Mouse (Mus musculus) left cerebral cortex, postnatal 4 days (tissue): Measurements from ENCODE around the gene Idh3b. TPM values are rescaled to one million over a fixed set of nuclear protein-coding genes. Genes with fewer than 3 reads are reported as not detected.

Experiments
- DNase-seq: peaks from one replicate; pipeline ENCODE4 v3.0.0-alpha.2; 2022
- intact Hi-C: fragments of 180-260 bp; cut with DNase I; formaldehyde crosslinking; loops from one replicate; pipeline ENCODE4 v1.15.1; 2025
- total RNA-seq, 2 experiments: library from RNA; stranded (reverse); gene quantifications; 2 replicates each; pipeline ENCODE4 v1.2.3; 2021

Idh3b gene
- total RNA-seq, 2 experiments from 2014 or later, result 143 to 150 TPM

DNA sequence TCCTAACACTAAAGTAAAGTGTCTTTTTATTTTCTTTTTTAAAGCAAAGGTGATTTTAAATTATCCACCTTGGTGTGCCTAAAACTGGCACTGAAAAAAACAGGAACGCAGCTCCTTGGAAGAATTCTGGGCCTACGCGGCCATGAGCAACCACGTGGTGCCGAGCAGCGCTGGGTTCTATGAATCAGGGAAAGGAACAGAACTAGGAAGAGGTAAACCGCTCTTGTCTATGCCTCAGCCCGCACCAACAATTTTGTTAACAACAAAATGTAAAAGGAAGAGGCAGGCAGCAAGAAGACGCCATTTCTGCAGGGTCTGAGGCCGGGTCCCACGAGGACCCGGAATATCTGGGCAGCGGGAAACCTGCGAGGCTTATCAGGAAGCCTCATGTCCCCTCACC lies 10.6 kb downstream of the Idh3b start:
- no peak for DNase-seq
- intact Hi-C loops, result no loop called here

DNA sequence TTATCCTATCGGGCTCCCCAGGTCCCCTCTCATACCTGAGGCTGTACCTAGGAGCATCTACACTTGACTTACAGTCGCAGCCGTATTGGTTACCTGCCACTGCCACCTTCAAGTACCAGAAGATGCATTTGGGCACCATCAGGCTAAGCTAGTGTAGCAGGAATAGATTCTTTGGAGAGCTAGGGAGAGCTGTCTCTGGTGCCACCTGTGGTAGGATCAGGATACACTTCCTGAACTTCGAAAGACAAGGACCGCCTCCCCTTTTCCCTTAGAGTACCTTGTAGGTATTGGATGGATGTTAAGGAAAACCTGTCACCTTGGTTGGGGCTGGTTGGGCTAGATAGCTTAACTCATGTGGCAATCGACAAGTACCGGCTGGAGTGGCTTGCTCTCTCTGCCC lies 16.3 kb downstream of the Idh3b start:
- intact Hi-C loops, result no loop called here
- no peak for DNase-seq

DNA sequence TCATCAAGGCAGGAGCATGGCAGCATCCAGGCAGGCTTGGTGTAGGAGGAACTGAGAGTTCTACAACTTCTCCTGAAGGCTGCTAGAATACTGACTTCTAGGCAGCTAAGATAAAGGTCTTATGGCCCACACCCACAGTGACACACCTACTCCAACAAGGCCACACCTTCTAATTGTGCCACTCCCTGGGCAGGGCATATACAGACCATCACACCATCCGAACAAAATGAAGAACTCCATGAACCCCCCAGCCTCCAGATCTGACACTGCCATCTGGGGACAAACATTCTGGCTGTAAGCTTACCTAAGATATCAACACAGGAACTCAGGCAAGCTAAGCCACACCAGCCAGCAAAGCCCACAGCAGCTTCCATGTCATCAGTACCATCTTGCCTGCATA lies 18.8 kb downstream of the Idh3b start:
- intact Hi-C loops, result no loop called here
- DNase-seq, result no peak

DNA sequence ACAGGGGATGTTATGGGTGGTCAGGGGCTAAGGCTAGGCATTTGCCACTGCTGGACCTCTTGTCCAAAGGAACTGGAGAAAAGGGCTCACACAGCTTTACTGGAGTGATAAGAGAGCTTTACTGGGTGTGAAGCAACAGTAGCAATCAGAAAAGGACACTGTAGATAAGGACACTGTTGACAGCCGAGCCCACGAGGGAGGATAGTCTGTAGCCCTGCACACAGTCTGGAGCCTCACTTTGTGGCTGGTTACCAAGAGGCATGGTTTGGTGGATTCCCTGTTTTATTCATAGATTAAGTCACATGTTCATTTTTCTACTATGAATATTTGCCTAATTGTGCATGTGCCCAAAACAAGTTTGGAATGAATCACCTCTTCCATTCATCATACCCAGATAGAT lies 21.9 kb downstream of the Idh3b start:
- DNase-seq, result no peak
- intact Hi-C loops, result no loop called here

DNA sequence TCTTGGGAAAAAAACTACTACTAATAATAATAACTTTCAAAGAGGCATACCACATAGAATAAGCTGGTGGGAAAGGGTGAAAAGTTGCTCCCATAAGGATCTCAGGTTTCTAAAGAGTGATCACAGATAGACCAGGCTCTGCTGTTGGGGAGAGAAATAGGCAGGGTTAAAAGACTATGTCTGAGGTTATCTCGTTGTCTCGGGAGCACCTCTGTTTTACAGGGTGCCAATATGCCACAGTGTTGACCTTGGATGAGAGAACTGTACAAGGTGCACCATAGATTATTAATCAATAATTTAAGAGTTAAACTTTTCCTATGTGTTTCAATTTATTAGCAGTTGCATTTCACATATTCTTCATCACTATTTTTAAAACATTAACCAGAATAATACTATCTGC lies 22.4 kb downstream of the Idh3b start:
- no peak for DNase-seq
- intact Hi-C loops, result no loop called here

DNA sequence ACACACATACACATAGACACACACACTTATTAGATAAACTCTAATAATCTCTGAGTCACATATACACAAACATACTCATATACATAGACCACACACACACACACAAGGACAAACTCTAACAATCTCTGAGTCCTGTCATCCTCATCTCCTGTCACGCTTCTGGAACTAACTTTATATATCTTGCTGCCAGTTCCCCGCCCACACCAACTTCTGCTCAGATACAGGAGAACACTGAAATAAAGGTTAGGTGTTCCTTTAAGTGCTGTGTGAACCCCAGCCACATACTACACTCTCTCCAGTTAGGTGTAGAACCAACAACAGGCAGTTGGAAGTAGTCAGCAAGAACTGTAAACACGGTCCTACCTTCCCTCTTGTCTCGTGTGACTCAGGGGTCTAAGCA lies 23.5 kb downstream of the Idh3b start:
- intact Hi-C loops, result no loop called here
- DNase-seq, result no peak

DNA sequence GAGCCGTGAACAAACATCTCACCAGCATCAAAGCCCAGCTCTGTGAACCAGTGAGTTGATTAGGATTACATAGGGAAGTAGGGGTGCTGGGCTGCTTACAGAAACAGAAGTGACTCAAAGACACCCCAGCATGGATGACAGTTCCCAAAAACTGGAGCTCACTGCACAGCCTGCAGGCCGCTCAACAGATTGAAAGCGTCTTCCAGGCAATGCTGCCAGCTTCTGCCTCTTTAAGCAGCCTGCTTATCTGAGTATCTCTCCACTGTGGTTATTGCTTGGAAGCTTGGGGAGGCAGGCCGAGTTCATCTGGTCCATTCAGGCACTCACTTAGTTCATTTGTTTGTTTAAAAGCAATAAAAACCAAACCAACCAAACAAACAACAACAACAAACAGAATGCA lies 27.6 kb downstream of the Idh3b start:
- no peak for DNase-seq
- intact Hi-C loops, result no loop called here

DNA sequence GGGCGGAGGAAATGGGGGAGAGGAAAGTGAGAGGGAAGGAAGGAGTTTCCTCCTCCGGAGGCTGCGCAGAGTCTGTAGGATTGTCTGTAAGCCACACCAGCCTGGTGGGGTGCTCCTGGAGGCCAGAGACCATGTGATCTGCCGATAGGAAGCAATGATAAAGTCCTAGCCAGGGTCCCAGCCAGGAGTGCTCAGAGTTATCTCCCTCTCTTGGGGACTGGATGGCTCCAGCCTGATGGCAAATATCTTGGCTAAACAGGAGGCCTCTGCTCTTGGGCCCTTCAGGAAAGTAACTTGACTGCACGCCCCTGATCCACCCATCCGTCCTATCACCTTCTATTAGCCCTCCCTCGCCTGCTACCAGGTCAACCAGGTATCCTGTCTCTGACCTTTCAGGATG lies 36.1 kb downstream of the Idh3b start:
- DNase-seq, result no peak
- intact Hi-C loops, result loop anchor here (5.0 to 10.0 kb wide), 2 partner anchors 66 to 173 kb away; no protein-coding TSS in a partner anchor

DNA sequence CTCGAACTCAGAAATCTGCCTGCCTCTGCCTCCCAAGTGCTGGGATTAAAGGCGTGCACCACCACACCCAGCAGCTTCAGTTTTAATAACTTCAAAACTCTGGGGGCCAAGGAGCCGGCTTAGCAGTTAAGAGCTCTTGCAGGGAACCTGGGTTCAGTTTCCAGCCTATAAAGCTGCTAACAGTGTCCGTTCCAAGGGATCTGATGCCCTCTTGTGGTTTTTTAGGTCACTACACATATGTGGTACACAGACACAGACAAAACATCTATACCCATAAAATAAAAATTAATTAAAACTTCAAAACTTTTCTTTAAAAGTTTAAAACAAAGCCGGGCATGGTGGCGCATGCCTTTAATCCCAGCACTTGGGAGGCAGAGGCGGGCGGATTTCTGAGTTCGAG lies 37.4 kb downstream of the Idh3b start:
- DNase-seq, result peak; percentile 3
- intact Hi-C loops, result loop anchor here (5.0 to 10.0 kb wide), 2 partner anchors 65 to 172 kb away; no protein-coding TSS in a partner anchor

Other genes starting within 250 kb of the Idh3b start
- under 1 TPM; 0.36 to 0.60 TPM for gene Tgm6, start 172.1 kb downstream of the Idh3b start, total RNA-seq
- 100 to 1,000 TPM; 131 to 148 TPM for gene Snrpb, start 105.1 kb downstream of the Idh3b start, total RNA-seq
- not detected for gene Tmc2, start 89.4 kb downstream of the Idh3b start, total RNA-seq
- 100 to 1,000 TPM; 187 to 188 TPM for gene Nop56, start 10.1 kb downstream of the Idh3b start, total RNA-seq
- gene Ebf4, start 10.6 kb upstream of the Idh3b start, total RNA-seq, result 10 to 100 TPM; 11.7 to 16.5 TPM
- 10 to 100 TPM; 25.2 to 26.4 TPM for gene Cpxm1, start 113.0 kb upstream of the Idh3b start, total RNA-seq
- gene Gm28372, start 120.7 kb upstream of the Idh3b start, total RNA-seq, result not detected
- gene 1700020A23Rik, start 120.7 kb upstream of the Idh3b start, total RNA-seq, result not detected
- not detected for gene Tmem239, start 121.9 kb upstream of the Idh3b start, total RNA-seq
- gene Vps16, start 139.8 kb upstream of the Idh3b start, total RNA-seq, result 100 to 1,000 TPM in 1 of 2 experiments, 10 to 100 TPM in 1; 96.4 to 113 TPM
- 10 to 100 TPM; 31.7 to 33.2 TPM for gene Pced1a, start 140.2 kb upstream of the Idh3b start, total RNA-seq
- 100 to 1,000 TPM; 243 to 247 TPM for gene Ptpra, start 165.7 kb upstream of the Idh3b start, total RNA-seq